Mouse (Mus musculus): Measurements from ENCODE around the gene Mvb12b. TPM values are rescaled to one million over a fixed set of nuclear protein-coding genes. Genes with fewer than 3 reads are reported as not detected.
A peak's percentile ranks its signal among the peaks of the same experiment; 100 is the strongest.

Gene Mvb12b
- polyA plus RNA-seq, 1 experiment, result 49.9 TPM

DNA sequence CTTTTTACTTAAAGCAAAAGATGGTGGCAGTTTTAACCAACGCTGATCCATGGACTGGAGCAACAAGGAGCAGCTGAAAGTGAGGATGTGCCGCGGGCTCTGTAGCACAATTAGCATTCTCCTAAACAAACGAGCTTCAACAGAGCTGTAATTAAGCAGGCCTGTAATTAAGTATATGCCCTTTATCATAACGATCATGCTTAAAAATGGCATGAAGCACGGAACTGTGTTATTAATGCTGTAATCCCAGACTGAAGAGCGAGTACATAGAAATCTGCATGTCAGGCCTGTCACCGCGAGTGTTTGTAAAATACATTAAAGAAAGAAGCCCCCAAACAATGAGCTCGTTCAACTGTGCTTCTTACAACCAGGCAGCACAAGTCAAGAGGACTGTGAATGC is 128.3 kb downstream of the Mvb12b start:
- TF ChIP-seq POLR2A (IDR thresholded peaks at IDR 0.05; ENCODE audit: borderline replicate concordance, extremely low read depth, low read depth, low read length) (no peak), CTCF (IDR thresholded peaks at IDR 0.05; ENCODE audit: insufficient read depth, low read length) (no peak)
- DNase-seq, result no peak
- 80% methylated on average over 10 of the region's 10 CpGs for WGBS
- Histone ChIP-seq H3K4me1 (ENCODE audit: control insufficient read depth, insufficient read depth, low read length) (peaks cover 11% of the 10 kb centered on the region), H3K4me3 (replicated peaks; ENCODE audit: extremely low read depth, low read depth, low read length) (no peak overlapping the region)

- TF ChIP-seq CTCF (IDR thresholded peaks at IDR 0.05; ENCODE audit: insufficient read depth, low read length) (no peak), POLR2A (IDR thresholded peaks at IDR 0.05; ENCODE audit: borderline replicate concordance, extremely low read depth, low read depth, low read length) (no peak)
- Histone ChIP-seq H3K4me1 (ENCODE audit: control insufficient read depth, insufficient read depth, low read length) (peaks cover 18% of the 10 kb centered on the region), H3K4me3 (replicated peaks; ENCODE audit: extremely low read depth, low read depth, low read length) (no peak overlapping the region)
- DNase-seq, result no peak
- WGBS, result 29% methylated on average over 6 of the region's 6 CpGs
Observed at GRCm38 (mm10) chr2:33755633-33756020, 132.1 kb downstream of the Mvb12b start.

DNA sequence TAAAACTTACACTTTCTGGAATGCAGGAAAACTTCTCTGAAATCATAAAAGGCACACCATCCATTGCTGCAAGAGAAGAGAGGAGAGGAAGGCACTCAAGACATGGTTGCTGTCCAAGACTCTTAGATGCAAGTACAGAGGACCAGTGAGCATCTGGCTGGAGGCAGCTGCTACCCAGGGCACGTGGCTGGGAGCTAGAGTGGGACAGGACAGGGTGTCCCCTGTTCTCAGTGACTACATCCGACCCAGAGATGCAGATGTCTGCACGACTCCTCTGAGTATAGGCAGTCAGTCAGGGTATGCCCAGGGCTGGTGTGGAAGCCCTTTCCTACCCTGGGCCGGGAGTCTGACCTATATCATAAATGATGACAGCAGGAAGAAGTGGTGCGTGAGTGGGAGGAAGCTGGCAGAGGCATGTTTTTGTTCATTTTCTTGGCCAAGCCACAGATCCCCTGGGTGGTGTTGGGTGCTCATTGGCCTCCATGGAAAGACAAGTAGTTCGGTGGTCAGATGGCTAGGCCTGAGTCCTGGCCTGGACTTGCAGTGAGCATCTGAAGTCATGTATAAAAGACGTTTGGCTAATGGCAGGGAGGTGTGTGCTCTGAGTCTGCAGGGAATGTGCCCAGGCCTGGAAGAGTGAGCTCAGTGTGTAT is 132.6 kb downstream of the Mvb12b start:
- no peak for DNase-seq
- WGBS, result 39% methylated on average over 7 of the region's 7 CpGs
- H3K4me3 ChIP-seq (replicated peaks; ENCODE audit: extremely low read depth, low read depth, low read length), result no peak overlapping the region
- peaks cover 18% of the 10 kb centered on the region for H3K4me1 ChIP-seq (ENCODE audit: control insufficient read depth, insufficient read depth, low read length)
- no peak for TF ChIP-seq POLR2A (IDR thresholded peaks at IDR 0.05; ENCODE audit: borderline replicate concordance, extremely low read depth, low read depth, low read length)
- no peak for TF ChIP-seq CTCF (IDR thresholded peaks at IDR 0.05; ENCODE audit: insufficient read depth, low read length)

- Histone ChIP-seq H3K4me3 (replicated peaks; ENCODE audit: extremely low read depth, low read depth, low read length) (no peak overlapping the region), H3K4me1 (ENCODE audit: control insufficient read depth, insufficient read depth, low read length) (peaks cover 18% of the 10 kb centered on the region)
- 72% methylated on average over 3 of the region's 3 CpGs for WGBS
- DNase-seq, result no peak
- TF ChIP-seq CTCF (IDR thresholded peaks at IDR 0.05; ENCODE audit: insufficient read depth, low read length) (no peak), POLR2A (IDR thresholded peaks at IDR 0.05; ENCODE audit: borderline replicate concordance, extremely low read depth, low read depth, low read length) (no peak)
Observed at GRCm38 (mm10) chr2:33754317-33754633, 133.5 kb downstream of the Mvb12b start.

- WGBS, result 21% methylated on average over 15 of the region's 15 CpGs
- no peak for TF ChIP-seq CTCF (IDR thresholded peaks at IDR 0.05; ENCODE audit: insufficient read depth, low read length)
- no peak for TF ChIP-seq POLR2A (IDR thresholded peaks at IDR 0.05; ENCODE audit: borderline replicate concordance, extremely low read depth, low read depth, low read length)
- DNase-seq, result peak; percentile 85
- Histone ChIP-seq H3K4me1 (ENCODE audit: control insufficient read depth, insufficient read depth, low read length) (peaks cover 18% of the 10 kb centered on the region), H3K4me3 (replicated peaks; ENCODE audit: extremely low read depth, low read depth, low read length) (no peak overlapping the region)
Observed at GRCm38 (mm10) chr2:33753630-33754316, 134.0 kb downstream of the Mvb12b start.

GRCm38 (mm10) chr2:33750611-33751010 is 137.1 kb downstream of the Mvb12b start:
- TF ChIP-seq POLR2A (IDR thresholded peaks at IDR 0.05; ENCODE audit: borderline replicate concordance, extremely low read depth, low read depth, low read length), result no peak
- TF ChIP-seq CTCF (IDR thresholded peaks at IDR 0.05; ENCODE audit: insufficient read depth, low read length), result no peak
- no peak for DNase-seq
- Histone ChIP-seq H3K4me3 (replicated peaks; ENCODE audit: extremely low read depth, low read depth, low read length) (no peak overlapping the region), H3K4me1 (ENCODE audit: control insufficient read depth, insufficient read depth, low read length) (peaks cover 18% of the 10 kb centered on the region)
- WGBS, result 87% methylated on average over 7 of the region's 7 CpGs

DNA sequence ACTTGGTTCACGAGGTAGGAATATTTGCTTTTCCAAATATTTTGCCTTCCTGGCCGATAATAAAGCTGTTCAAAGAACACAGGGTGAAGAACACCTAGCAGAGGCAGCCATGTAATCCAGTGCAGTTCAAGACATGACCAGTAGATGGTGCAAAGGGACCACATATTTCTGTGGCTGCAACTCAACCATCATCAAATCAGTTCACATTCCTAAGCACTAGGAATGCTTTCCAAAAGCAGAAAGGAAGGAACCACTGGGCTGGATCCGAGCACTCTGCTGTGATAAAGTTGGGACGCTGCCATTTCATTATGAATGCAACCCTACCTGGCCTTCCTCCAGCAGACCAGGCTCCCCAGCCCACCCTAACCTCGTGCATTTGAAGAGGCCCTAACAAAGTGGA is 141.3 kb downstream of the Mvb12b start:
- DNase-seq, result peak; percentile 60
- H3K4me1 ChIP-seq (ENCODE audit: control insufficient read depth, insufficient read depth, low read length), result 0 out of 2 replicates have a peak, but pooled peaks cover 2% of the 10 kb centered on the region

DNA sequence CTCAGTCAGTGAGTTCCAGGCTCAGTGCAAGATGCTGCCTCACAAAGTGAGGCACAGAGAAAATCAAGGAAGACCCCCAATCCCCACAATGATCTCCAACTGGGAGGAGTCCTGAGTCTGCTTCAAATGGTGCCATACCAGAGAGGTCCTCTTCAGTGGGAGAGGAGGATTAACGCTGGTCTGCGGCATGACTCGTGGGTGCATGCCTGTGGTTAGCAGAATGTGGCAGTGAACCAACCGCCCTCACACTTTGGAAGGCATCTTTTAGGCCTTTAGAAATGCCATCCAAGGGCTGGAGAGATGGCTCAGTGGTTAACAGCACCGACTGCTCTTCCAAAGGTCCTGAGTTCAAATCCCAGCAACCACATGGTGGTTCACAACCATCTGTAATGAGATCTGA is 142.0 kb downstream of the Mvb12b start:
- no peak overlapping the region for H3K4me3 ChIP-seq (replicated peaks; ENCODE audit: extremely low read depth, low read depth, low read length)
- WGBS, result 92% methylated on average over 5 of the region's 5 CpGs
- no peak for TF ChIP-seq CTCF (IDR thresholded peaks at IDR 0.05; ENCODE audit: insufficient read depth, low read length)
- TF ChIP-seq POLR2A (IDR thresholded peaks at IDR 0.05; ENCODE audit: borderline replicate concordance, extremely low read depth, low read depth, low read length), result no peak
- no peak for DNase-seq
- 0 out of 2 replicates have a peak, but pooled peaks cover 2% of the 10 kb centered on the region for H3K4me1 ChIP-seq (ENCODE audit: control insufficient read depth, insufficient read depth, low read length)

More for the DNA sequence above, 141.3 kb downstream of the Mvb12b start:
- H3K4me3 ChIP-seq (replicated peaks; ENCODE audit: extremely low read depth, low read depth, low read length), result no peak overlapping the region
- no peak for TF ChIP-seq POLR2A (IDR thresholded peaks at IDR 0.05; ENCODE audit: borderline replicate concordance, extremely low read depth, low read depth, low read length)
- peak; percentile 50 for TF ChIP-seq CTCF (IDR thresholded peaks at IDR 0.05; ENCODE audit: insufficient read depth, low read length)
- 12% methylated on average over 5 of the region's 5 CpGs for WGBS

DNA sequence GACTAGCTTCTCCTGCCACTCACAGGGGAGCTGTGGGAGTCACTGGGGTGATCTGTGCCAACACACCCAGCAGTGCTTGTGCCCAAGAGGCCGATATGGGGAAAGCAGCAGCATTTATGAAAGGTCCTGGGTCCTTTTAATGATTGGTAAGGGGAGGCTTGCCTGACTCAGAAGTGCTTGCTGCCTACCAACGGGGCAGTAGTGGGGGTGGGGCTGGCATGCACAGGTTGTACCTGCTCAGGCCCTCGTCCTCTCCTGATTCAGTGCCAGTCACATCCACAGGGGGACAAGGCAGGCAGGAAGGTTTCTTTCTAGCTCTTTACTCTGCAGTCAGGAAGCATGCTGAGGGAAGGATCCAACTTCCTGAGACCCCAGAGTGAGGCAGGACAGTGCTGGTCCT is 150.6 kb downstream of the Mvb12b start:
- no peak for DNase-seq
- H3K4me1 ChIP-seq (ENCODE audit: control insufficient read depth, insufficient read depth, low read length), result no peaks in the 10 kb centered on the region
- TF ChIP-seq CTCF (IDR thresholded peaks at IDR 0.05; ENCODE audit: insufficient read depth, low read length) (no peak), POLR2A (IDR thresholded peaks at IDR 0.05; ENCODE audit: borderline replicate concordance, extremely low read depth, low read depth, low read length) (no peak)
- no peak overlapping the region for H3K4me3 ChIP-seq (replicated peaks; ENCODE audit: extremely low read depth, low read depth, low read length)
- 52% methylated on average over 3 of the region's 3 CpGs for WGBS

- H3K4me1 ChIP-seq (ENCODE audit: control insufficient read depth, insufficient read depth, low read length), result no peaks in the 10 kb centered on the region
- 1% methylated on average over 2 of the region's 2 CpGs for WGBS
- peak; percentile 63 for DNase-seq
- no peak overlapping the region for H3K4me3 ChIP-seq (replicated peaks; ENCODE audit: extremely low read depth, low read depth, low read length)
- TF ChIP-seq CTCF (IDR thresholded peaks at IDR 0.05; ENCODE audit: insufficient read depth, low read length), result peak; percentile 97
- no peak for TF ChIP-seq POLR2A (IDR thresholded peaks at IDR 0.05; ENCODE audit: borderline replicate concordance, extremely low read depth, low read depth, low read length)
Observed at GRCm38 (mm10) chr2:33736722-33737121, 151.0 kb downstream of the Mvb12b start.
